Mouse (Mus musculus) brain, adult 2 months (tissue): ENCODE data around the gene Grb10.

Experiments used
- DNase-seq: peaks from one replicate; pipeline ENCODE4 v3.0.0; 2011; ENCODE audit warnings: low read depth, low spot score

Gene Grb10

GRCm38 (mm10) chr11:11970246-11970645 is 68.2 kb downstream of the Grb10 start:
- DNase-seq, result no peak

DNA sequence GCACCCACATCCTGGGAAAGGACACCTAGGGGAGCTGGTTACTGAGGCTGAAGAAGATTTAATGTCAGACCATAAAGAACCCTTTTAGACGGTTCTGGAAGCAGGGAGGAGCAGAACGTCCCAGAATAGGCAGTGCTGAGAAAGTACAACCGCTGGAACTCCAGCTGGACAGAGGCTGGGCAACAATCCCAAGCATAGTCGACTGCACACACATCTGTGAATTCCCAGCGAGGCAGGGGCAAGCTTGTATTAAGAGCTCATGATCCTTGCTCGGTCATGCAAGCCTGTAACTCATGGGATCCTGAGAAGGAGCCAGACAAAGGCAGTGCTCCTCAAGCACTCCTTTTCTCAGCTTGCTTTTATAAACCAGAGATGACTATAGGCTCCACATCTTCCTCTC is 69.7 kb downstream of the Grb10 start:
- no peak for DNase-seq

GRCm38 (mm10) chr11:11967519-11967918 is 71.0 kb downstream of the Grb10 start:
- no peak for DNase-seq

DNA sequence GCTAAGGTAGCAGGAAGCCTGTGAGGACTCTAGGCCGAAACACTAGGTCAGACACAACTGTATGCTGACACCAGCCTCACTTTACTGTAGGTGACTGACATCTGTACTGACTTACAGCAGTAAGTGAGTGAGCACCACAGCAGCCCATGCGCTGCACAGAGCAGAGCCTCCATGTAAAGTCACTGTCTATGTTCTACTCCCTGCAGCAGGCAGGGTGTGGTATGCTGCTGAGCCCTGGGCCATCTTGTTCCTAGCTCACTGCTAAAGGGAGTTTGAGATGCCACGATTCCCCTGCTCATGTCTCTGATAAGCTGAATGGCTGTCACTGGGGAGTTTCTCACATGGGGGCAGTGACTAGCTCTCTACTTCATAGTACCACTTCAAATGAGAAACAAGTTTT is 72.3 kb downstream of the Grb10 start:
- DNase-seq, result no peak

- DNase-seq, result peak; percentile 54
These were observed 72.9 kb downstream of the Grb10 start for GRCm38 (mm10) chr11:11965501-11966125.

- no peak for DNase-seq
These were observed 73.8 kb downstream of the Grb10 start for GRCm38 (mm10) chr11:11964729-11965128.

DNA sequence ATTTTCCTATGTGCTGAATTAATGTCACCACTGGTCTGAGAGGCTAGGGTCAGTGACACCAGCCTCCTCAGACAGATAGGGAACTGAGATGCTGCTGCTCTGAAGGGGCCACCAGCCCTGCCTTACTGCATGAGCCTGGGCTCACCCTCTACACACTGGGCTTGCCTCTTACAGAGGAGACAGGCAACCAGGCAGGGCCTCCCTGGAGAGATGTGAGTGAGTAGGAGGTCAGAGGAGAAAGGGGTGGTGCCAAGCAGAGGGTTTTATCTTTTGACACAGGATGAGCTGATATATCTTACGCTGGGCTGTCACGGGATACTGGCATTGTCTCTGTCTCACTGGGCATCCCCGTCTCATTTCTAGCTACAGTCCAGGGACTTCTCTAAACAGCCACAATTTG is 74.9 kb downstream of the Grb10 start:
- DNase-seq, result no peak

DNA sequence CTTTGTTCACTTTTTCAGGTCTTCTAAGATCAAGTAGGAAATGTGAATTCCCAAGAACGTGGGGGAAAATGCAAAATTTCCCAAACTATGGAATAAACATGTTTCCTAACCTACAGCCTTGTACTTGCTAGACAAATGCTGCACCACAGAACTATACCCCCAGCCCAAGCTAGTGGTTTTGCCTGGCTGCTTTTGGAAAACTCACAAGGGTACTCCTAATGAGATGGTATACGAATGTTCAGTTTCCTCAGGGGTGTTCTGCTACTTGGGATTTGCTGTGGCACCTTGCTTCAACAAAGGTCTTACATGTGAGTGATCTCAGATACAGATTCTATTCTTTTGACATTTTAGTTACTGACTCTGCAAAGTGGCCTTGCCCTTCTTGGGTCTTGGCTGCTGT is 75.4 kb downstream of the Grb10 start:
- no peak for DNase-seq

- peak; percentile 42 for DNase-seq
These were observed 75.9 kb downstream of the Grb10 start for GRCm38 (mm10) chr11:11962629-11962954.

DNA sequence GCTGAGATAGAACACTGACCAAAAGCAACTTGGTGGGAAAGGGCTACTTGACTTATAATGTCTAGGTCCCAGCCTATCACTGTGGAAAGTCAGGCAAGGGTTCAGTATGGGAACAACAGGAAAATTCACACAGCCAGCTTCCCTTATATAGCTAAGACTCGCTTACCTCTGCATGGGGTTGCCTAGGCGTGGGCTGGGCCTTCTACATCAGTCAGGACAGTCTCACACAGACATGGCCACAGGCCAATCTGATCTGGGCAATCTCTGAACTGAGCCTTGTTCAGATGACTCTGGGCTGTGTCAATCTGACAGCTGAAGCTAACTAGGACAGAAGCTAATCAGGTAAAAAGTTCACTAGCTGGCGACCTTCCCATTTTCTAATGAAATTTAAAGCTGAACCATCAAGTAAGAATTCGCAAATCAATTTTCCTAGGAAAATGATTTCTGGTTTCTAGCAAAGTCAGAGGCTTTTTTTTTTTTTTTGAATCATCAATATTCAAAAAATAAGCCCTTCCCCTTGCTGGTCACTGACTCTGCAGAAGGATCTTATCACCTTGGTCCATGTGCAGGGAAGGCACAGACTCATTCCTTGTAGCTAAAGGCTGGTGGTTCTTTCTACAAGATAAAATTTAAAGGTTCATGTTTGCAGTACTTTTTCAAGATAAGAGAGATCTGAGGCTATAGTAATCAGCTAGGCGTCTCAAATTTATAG is 76.4 kb downstream of the Grb10 start:
- peak; percentile 31 for DNase-seq

DNA sequence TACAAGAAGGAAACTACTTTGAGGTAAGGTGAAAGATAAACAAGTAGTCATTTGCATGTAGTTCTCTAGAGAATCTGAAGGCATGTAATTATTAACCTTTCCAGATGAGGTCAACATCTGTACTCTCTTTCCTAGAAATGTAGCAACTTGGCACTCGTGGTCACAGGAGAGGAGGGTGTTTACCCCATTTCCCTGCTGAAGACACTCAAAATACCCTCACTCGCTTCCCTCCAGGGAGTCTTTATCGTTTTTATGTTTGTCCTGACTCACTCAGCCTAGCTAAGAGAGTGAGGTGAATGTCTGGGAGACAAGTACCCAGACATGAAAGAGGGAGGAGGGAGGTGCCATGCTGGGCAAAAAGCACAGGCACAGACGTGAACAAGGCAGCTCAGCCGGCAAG is 77.6 kb downstream of the Grb10 start:
- no peak for DNase-seq

DNA sequence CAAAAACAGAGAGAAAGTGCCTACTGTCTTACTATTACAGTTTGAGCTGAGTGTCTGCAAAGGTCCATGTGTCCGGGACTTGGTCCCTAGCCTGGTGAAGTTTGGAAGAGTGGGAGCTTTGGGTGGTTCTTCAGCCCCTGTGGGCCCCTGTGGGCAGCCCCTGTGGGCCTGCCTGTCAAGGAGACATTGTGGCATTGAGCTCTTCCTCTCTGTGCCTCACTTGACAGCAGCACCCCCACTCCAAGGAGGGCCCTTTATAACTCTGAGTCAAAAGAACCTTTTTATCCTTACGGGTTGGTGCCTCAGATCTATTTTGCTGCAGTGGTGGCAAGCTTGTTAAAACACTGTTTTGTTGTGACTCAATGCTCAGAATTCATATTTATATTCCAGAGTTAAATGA is 78.3 kb downstream of the Grb10 start:
- no peak for DNase-seq

GRCm38 (mm10) chr11:11958479-11958878 is 80.0 kb downstream of the Grb10 start:
- DNase-seq, result no peak

DNA sequence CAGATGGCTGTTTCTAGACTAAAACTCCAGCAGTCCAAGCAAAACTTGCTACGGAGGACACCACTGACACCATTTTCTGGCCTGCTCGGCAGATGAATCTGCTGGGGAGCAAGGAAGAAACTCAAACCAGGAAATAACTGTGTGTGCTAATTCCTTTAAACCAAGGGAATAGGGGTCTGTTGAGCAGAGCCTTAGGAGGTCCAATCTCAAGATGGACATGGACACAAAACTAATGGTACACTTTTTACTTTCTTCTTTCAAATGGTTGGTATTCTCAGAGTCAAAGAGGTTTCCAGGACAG is 80.5 kb downstream of the Grb10 start:
- DNase-seq, result no peak

DNA sequence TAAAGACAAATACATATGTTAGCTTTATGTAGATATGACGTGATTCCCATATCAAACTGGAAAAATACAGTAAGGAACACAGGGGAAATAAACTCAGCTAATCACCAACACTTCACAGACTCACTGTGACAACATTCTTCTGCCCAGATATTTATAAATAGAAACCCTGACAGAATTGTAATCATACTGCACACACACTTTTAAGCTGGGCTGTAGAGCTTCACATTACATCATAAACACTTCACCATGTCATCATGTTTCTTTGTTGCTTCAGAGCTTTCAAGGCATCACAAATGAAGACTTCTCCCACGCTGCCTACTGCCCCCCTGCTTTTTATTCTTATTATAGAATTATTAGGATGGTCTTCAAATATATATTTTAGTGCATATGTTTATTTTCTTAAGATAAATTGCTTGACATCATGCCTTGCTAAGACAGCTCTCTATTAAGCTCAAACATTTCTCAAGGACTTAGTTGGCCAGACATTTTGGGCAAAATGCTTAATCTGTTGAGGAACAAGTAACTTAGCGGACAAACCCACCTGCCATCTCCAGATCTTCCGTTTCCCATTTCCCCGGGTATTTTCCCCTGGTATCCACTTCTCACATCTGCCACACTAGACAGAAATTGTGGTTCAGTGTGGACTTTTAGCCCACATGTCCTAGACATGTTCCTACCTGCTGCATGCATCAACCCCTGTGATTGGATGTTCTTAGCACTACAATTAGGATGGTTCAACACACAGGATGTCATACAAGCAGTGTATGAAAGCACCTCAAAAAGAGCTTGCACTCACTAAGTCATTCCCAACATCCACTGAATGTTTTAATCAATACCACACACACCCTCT is 81.0 kb downstream of the Grb10 start:
- DNase-seq, result no peak

- peak; percentile 33 for DNase-seq
These were observed 82.7 kb downstream of the Grb10 start for GRCm38 (mm10) chr11:11955783-11956182.

GRCm38 (mm10) chr11:11954606-11955005 is 83.9 kb downstream of the Grb10 start:
- no peak for DNase-seq

GRCm38 (mm10) chr11:11954115-11954438 is 84.4 kb downstream of the Grb10 start:
- DNase-seq, result no peak

- DNase-seq, result no peak
These were observed 84.9 kb downstream of the Grb10 start for GRCm38 (mm10) chr11:11953364-11954114.

- DNase-seq, result no peak
These were observed 85.9 kb downstream of the Grb10 start for GRCm38 (mm10) chr11:11952569-11952968.

- DNase-seq, result no peak
These were observed 89.5 kb downstream of the Grb10 start for GRCm38 (mm10) chr11:11948988-11949365.

GRCm38 (mm10) chr11:11948321-11948987 is 90.0 kb downstream of the Grb10 start:
- no peak for DNase-seq
